Mouse (Mus musculus): ENCODE results near the gene Gm28048.

DNA sequence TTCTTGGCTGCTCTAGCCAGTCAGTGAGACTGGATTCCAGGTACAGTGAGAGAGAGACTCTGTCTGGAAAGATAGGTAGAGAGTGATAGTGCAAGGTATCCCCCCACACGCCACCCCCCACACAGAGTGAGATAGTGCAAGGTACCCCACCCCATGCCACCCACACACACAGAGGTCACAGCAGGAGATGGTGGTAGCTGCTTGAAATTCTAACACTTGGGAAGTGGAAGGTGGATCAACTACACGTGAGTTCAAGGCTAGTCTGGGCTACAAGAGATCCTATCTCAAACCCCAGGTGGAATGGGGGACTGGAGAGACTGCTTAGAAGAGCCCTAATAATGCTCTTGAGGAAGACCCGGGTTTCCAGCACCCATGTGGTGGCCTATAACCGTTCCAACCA, 849 bp downstream of the Gm28048 start:
- TF ChIP-seq CTCF (IDR thresholded peaks at IDR 0.05) = no peak
- TF ChIP-seq EP300 (IDR thresholded peaks at IDR 0.05; ENCODE audit: insufficient read depth, low read depth, low read length) = no peak
